Mouse (Mus musculus): ENCODE measurements at regions not wholly inside any gene's neighbourhood (a gene's known extent, or its start where the extent isn't known, plus 50 kb on each side); places are given as distances from the start of the nearest gene placed in this dataset.
"Not testable (repeated sequence)": the region's sequence is repeated elsewhere in the genome, so short reads cannot be mapped to it uniquely, and the experiment has no call there.

GRCm38 (mm10) chr9:31650362-31651130 is 186.3 kb upstream of the Tmem45b start:
- DNase-seq (ENCODE audit: low spot score) = peak; percentile 59

- no peak for DNase-seq (ENCODE audit: low spot score)
Observed at GRCm38 (mm10) chr9:31649073-31649472, 184.8 kb upstream of the Tmem45b start.

DNA sequence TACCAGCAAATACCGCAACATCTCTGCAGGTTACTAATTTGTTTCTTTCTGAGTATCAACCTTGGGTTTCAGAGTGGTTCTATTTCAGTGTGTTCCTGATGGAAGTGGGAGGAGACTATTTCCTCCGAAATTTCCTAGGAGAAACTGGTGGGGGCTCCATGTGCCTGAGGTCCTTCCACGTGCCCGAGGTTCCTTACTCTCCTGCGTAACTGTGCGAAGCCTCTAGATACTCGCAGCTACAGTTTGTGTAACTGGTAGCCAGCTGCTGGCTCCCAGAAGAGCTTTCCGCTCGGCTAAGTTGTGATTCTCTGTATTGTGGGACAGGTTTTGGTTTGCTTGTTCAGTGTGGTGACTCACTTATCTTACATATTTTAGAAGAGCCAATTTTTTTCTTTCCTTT is 184.3 kb upstream of the Tmem45b start:
- peak; percentile 10 for DNase-seq (ENCODE audit: low spot score)

DNA sequence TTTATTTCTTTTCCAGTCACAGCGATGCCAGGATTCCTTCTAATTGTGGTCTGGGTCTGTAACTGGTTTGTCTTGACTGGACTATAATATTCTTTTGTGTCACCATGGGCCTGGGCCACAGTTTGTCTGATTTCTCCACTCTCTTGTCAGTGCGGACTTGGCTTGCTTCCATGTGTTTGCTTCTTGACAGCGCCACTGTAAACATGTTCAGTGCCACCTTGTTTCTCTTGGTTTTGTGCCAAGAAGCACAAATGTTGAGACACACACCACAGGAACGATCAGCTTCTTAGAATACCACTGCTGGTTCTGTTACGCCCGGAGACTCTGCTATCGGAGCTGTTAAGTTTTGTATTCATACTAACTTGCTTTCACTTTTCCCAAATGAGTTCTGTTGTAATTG is 180.9 kb upstream of the Tmem45b start:
- DNase-seq (ENCODE audit: low spot score) = peak; percentile 61

- DNase-seq (ENCODE audit: low spot score) = no peak
Observed at GRCm38 (mm10) chr9:31644106-31644505, 179.8 kb upstream of the Tmem45b start.

- DNase-seq (ENCODE audit: low spot score) = no peak
Observed at GRCm38 (mm10) chr9:31642169-31642568, 177.9 kb upstream of the Tmem45b start.

GRCm38 (mm10) chr9:31628291-31628690 is 164.0 kb upstream of the Tmem45b start:
- no peak for DNase-seq (ENCODE audit: low spot score)

- DNase-seq (ENCODE audit: low spot score) = not testable (repeated sequence)
Observed at GRCm38 (mm10) chr9:31621553-31621952, 157.3 kb upstream of the Tmem45b start.

DNA sequence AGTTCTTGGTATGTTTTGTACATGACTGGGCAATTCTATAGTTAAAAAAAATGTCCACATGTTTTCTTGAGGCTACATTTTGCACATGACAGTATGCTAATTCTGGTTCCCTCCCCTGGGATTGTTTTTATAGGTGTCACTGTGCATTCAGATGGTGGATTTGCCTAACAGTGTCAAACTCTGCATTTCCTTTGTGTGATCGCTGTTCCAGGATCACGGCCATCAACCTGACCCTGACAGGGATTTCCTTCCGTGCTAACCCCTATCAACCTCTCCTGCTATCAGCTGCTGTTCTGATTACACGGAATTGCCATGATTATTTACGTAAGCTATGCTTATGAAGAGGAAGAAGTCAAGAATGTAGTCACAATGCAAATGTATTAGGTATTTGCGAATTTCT is 155.1 kb upstream of the Tmem45b start:
- DNase-seq (ENCODE audit: low spot score) = no peak

DNA sequence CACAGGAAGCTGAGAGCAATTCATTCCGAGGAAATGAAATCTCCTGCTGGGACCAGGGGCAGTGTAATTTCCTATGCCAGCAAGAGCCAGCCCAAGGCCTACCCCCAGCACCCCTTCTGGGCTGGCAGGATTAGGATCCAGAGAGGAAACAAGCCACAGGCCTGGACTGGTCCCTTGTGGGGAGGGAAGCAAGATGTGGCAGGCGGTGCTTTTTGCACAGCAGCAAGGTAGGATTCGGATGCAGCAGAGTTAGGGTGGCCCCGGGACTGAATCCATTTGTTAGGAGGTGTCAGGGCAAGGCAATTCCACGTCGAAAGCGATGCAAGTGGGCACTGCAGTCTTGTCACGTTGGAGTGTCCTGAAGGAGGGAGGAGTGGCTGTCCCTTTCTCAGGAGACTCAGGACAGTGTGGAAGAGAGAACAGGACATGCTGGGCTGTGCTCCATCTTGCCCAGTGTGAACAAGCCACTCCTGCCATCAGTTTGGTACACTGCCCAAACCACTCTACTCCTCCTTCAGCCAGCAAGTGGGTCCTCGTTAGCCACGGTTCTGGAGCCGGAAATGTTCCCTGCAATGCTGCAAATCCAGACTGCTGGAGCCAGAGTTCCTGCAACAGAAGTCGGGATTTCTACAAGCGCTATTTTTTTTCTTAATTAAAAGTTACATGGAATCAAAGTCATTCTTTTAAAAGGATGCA is 150.1 kb upstream of the Tmem45b start:
- no peak for DNase-seq (ENCODE audit: low spot score)

DNA sequence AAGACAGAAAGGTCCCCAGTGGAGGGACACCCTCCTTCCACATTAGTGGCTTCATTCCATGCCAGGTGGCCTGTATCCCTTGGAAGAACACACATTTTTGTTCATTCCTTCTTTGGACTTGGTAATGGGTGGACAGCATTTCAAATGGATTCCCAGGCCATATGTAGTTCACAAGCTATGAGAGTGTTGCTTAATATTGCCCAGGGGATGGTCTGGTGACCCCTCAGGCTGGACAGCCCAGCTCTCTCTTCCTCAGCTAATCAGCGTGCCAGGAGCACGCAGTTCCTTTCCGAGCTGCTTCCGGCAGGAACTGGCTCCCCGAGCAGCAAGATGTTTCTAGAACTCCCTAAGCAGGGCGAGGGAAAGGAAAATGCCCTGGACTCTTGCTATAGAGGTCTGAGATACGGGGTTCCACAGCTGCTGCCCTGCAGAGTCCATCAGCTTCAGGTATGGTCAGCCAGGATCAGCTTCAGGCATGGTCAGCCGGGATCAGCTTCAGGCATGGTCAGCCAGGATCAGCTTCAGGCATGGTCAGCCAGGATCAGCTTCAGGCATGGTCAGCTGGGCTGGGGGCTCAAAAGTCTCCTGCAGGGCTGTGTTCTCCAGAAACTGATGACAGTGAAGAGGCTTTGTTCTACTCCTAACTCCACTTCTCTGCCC is 146.9 kb upstream of the Tmem45b start:
- no peak for DNase-seq (ENCODE audit: low spot score)

- no peak for DNase-seq (ENCODE audit: low spot score)
Observed at GRCm38 (mm10) chr9:31610631-31611030, 146.4 kb upstream of the Tmem45b start.

GRCm38 (mm10) chr9:31610212-31610611 is 145.9 kb upstream of the Tmem45b start:
- DNase-seq (ENCODE audit: low spot score) = peak; percentile 29

DNA sequence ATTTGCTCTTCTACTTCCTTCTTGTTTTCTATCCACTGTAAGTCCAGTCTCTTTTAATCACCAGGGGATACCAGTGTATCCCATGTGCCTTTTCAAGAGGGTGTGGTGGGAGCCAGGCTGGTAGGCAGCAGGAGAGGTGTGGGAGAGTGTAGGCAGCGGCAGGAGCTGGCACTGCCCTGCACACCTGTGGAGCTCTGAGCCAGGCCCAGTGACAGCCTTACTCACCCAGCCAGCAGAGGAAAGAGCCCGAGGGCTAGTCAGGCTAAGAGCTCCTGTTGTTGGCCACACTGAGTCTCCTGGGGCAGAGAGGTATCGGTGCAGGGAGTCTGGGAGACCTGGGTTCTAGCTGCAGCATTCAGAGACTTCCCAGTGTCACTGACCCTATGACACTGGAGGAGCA is 145.5 kb upstream of the Tmem45b start:
- DNase-seq (ENCODE audit: low spot score) = no peak

- no peak for DNase-seq (ENCODE audit: low spot score)
Observed at GRCm38 (mm10) chr9:31608084-31608870, 144.0 kb upstream of the Tmem45b start.

DNA sequence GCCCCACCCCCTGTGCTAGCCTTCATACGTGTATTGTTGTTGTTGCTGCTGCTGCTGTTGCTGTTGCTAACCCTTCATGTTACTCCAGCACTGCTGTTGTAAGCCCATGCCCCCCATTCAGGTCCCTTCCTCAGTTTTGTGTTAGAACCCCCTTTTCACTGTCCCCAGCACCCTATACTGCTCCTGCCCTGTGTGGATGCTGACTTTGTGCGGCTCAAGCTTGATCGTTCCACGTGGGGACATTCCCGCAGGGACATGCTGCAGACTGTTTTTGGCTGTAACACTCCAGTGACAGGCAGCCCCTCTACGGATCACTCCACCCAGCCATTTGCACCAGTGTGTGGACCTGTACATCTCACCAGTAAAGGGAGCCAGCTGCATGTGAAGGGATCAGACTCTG is 142.7 kb upstream of the Tmem45b start:
- no peak for DNase-seq (ENCODE audit: low spot score)

DNA sequence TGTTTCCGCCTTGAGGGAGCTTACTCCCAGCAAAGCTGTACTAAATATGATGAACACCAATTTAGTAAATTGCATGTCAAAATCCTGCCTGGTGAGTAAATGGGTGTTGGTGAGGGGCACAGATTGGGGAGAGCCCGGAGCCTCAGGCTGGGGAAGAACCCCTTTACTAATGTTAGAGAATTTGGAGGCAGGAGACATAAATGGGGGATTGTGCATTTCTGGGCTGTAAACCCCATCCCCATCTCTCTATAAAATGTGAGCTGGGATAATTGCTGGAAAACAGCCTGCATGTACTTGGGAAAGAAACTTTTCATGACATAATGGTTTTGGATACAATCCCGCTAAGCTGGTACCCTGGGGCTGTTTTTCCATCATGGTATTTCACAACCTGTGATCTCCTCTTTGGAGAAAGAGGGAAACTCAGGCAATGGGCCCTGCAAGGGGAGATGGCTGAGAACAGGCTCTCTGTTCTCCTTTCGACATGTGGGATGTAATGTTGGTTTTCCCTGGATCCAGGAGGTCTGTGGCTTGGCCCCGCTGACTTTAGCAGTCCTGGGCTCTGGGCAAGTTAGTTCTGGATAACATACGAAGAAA is 140.3 kb upstream of the Tmem45b start:
- no peak for DNase-seq (ENCODE audit: low spot score)

DNA sequence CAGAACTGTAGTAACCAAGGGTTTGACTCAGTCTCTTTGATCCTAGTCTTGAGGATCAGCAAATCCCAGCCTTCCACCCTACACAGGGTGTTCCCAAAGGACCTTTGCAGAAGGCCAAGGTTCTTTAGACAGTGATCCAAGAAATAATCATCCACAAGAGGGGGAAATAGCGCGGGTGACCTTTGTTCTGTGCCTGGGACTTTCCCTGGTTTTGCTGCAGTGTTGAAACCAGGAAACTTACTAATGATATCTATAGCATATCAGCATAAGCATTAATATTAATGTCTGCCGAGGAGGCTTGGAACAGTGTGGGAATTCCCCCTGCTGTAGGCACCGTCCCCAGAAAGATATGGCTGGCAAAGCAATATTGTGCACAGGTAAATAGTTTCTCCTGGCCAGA is 138.4 kb upstream of the Tmem45b start:
- DNase-seq (ENCODE audit: low spot score) = no peak

GRCm38 (mm10) chr9:31595096-31595495 is 130.8 kb upstream of the Tmem45b start:
- DNase-seq (ENCODE audit: low spot score) = no peak

GRCm38 (mm10) chr9:31587671-31588070 is 123.4 kb upstream of the Tmem45b start:
- DNase-seq (ENCODE audit: low spot score) = no peak

DNA sequence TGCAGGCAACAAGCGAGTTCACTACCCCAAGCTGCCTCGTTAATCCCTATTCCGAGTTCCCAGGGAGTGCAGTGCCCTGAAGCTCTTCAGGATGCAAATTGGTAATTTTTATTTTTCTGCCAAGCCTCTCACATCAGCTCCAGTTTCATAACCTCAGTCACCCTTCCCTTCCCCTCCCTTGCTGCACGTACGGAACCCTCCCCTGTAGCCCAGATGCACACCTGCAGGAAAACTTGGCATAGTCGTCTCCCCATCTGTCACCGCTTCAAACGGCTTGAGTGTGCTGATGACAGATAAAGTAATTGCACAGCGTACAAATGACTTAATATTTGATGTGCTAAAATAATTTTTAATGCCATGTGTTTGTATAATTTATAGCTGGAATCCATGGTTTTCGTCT is 119.7 kb upstream of the Tmem45b start:
- DNase-seq (ENCODE audit: low spot score) = no peak

- DNase-seq (ENCODE audit: low spot score) = no peak
Observed at GRCm38 (mm10) chr9:31582947-31583346, 118.7 kb upstream of the Tmem45b start.
